Mouse (Mus musculus) ES-Bruce4 (cell line): ENCODE measurements around the gene Ankrd34b. TPM values are rescaled to one million over a fixed set of nuclear protein-coding genes. Genes with fewer than 3 reads are reported as not detected.

Experiments
- H3K27ac ChIP-seq: 2 replicates; pipeline ENCODE4 v1.5.1; 2012; ENCODE audit warnings: low read length, inconsistent platforms; ENCODE audit not compliant: insufficient read depth
- H3K27me3 ChIP-seq: 2 replicates; pipeline ENCODE4 v1.6.1; 2012; ENCODE audit warnings: mild to moderate bottlenecking, low read length, inconsistent platforms; ENCODE audit not compliant: control insufficient read depth, poor library complexity, insufficient read depth, severe bottlenecking
- H3K36me3 ChIP-seq: 2 replicates; pipeline ENCODE4 v1.6.1; 2012; ENCODE audit warnings: inconsistent platforms, mild to moderate bottlenecking, low read length, moderate library complexity; ENCODE audit not compliant: control insufficient read depth, poor library complexity, insufficient read depth, severe bottlenecking
- H3K4me1 ChIP-seq: one replicate; pipeline ENCODE4 v1.8.1; 2011; ENCODE audit warnings: low read length; ENCODE audit not compliant: control insufficient read depth, insufficient read depth
- H3K4me3 ChIP-seq: 2 replicates; pipeline ENCODE4 v1.5.1; 2011; ENCODE audit warnings: low read depth, mild to moderate bottlenecking, low read length
- H3K9ac ChIP-seq: 2 replicates; pipeline ENCODE4 v1.6.1; 2012; ENCODE audit warnings: low read depth, mild to moderate bottlenecking, inconsistent platforms; ENCODE audit not compliant: poor library complexity, severe bottlenecking
- H3K9me3 ChIP-seq: replicated peaks from 2 replicates; pipeline ENCODE4 v1.6.1; 2012; ENCODE audit warnings: mild to moderate bottlenecking, low read length, inconsistent platforms; ENCODE audit not compliant: control insufficient read depth, poor library complexity, insufficient read depth, severe bottlenecking
- CTCF ChIP-seq: IDR thresholded peaks from one replicate; pipeline ENCODE4 v1.8.1; 2011; ENCODE audit warnings: low read depth, low read length
- EP300 ChIP-seq: IDR thresholded peaks from 2 replicates; pipeline ENCODE4 v1.6.1; 2011; ENCODE audit warnings: low read depth, low read length; ENCODE audit not compliant: insufficient read depth
- POLR2A ChIP-seq: IDR thresholded peaks from one replicate; pipeline ENCODE4 v1.8.1; 2011; ENCODE audit warnings: low read length; ENCODE audit not compliant: insufficient read depth
- polyA plus RNA-seq: library from polyadenylated mRNA; stranded (reverse); fragments of >200 nt; gene quantifications from 2 replicates; pipeline ENCODE4 v1.2.4, GENCODE M21; 2011; ENCODE audit warnings: low read depth; ENCODE audit not compliant: missing spikeins, insufficient read depth, insufficient read length

The Ankrd34b gene
- polyA plus RNA-seq, 1 experiment: 0.19 TPM

- Histone ChIP-seq H3K9me3 (no peaks in the 10 kb centered on the region), H3K4me3 (no peak overlapping the region), H3K9ac (no peak overlapping the region), H3K27me3 (no peaks in the 10 kb centered on the region), H3K4me1 (no peaks in the 10 kb centered on the region), H3K36me3 (no peaks in the 10 kb centered on the region), H3K27ac (no peak overlapping the region)
- TF ChIP-seq EP300: no peak
- no peak for TF ChIP-seq POLR2A
- no peak for TF ChIP-seq CTCF
Measured at GRCm38 (mm10) chr13:92410486-92410885, 15.2 kb upstream of the Ankrd34b start.

GRCm38 (mm10) chr13:92419630-92420029, 6.1 kb upstream of the Ankrd34b start:
- TF ChIP-seq CTCF (no peak), POLR2A (no peak), EP300 (no peak)
- Histone ChIP-seq H3K9ac (no peak overlapping the region), H3K4me1 (no peaks in the 10 kb centered on the region), H3K27ac (no peak overlapping the region), H3K4me3 (no peak overlapping the region), H3K9me3 (no peaks in the 10 kb centered on the region), H3K36me3 (no peaks in the 10 kb centered on the region), H3K27me3 (no peaks in the 10 kb centered on the region)

DNA sequence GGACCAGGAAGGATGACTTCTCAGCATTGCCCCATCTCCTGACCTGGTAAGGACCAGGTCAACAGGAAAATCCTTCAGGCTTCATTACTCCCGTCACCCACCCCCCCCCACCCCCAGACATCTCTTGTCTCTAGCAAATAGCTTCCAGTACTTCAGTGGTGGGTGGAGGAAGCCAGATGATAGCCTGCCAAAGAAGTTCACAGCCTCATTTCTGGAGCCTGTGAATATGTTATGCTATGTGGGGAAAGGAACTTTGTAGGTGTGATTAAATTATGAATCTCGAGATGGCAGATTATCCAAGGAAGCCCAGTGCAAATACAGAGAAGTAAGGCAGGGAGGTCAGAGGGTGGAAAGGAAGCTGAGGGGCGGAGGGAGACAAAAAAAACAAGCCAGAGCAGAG, 2.0 kb upstream of the Ankrd34b start:
- TF ChIP-seq EP300 (no peak), CTCF (no peak), POLR2A (no peak)
- Histone ChIP-seq H3K4me1 (no peaks in the 10 kb centered on the region), H3K36me3 (no peaks in the 10 kb centered on the region), H3K4me3 (no peak overlapping the region), H3K9me3 (no peaks in the 10 kb centered on the region), H3K27me3 (peaks cover 13% of the 10 kb centered on the region), H3K9ac (no peak overlapping the region), H3K27ac (no peak overlapping the region)

GRCm38 (mm10) chr13:92426294-92427051, 777 bp downstream of the Ankrd34b start:
- peaks cover 13% of the 10 kb centered on the region for H3K27me3 ChIP-seq

GRCm38 (mm10) chr13:92427351-92427855, 1.7 kb downstream of the Ankrd34b start:
- Histone ChIP-seq H3K9ac (no peak overlapping the region), H3K27me3 (peaks cover 13% of the 10 kb centered on the region), H3K27ac (no peak overlapping the region), H3K36me3 (no peaks in the 10 kb centered on the region), H3K4me1 (no peaks in the 10 kb centered on the region), H3K9me3 (no peaks in the 10 kb centered on the region), H3K4me3 (no peak overlapping the region)
- TF ChIP-seq POLR2A (no peak), CTCF (no peak), EP300 (no peak)

More at GRCm38 (mm10) chr13:92426294-92427051, 777 bp downstream of the Ankrd34b start:
- Histone ChIP-seq H3K9me3 (no peaks in the 10 kb centered on the region), H3K9ac (peak overlapping the region; percentile 42), H3K4me1 (no peaks in the 10 kb centered on the region), H3K36me3 (no peaks in the 10 kb centered on the region), H3K4me3 (peak overlapping the region; percentile 74), H3K27ac (no peak overlapping the region)
- TF ChIP-seq POLR2A (no peak), EP300 (no peak), CTCF (no peak)

GRCm38 (mm10) chr13:92438656-92439055, 13.0 kb downstream of the Ankrd34b start:
- no peak overlapping the region for H3K9ac ChIP-seq

More at GRCm38 (mm10) chr13:92438656-92439055, 13.0 kb downstream of the Ankrd34b start:
- no peaks in the 10 kb centered on the region for H3K9me3 ChIP-seq
- no peaks in the 10 kb centered on the region for H3K27me3 ChIP-seq
- H3K36me3 ChIP-seq: no peaks in the 10 kb centered on the region
- no peaks in the 10 kb centered on the region for H3K4me1 ChIP-seq
- TF ChIP-seq EP300: no peak
- TF ChIP-seq CTCF: no peak
- no peak for TF ChIP-seq POLR2A
- H3K4me3 ChIP-seq: no peak overlapping the region
- no peak overlapping the region for H3K27ac ChIP-seq
